Mouse (Mus musculus) lung, adult 18-20 months (tissue): ENCODE measurements around the gene Zfp105.

ENCODE experiments used
- DNase-seq, 2 experiments: peaks; one replicate each; pipeline ENCODE4 v3.0.0; 2022; ENCODE audit warnings: mixed read lengths in 2 of 2

The Zfp105 gene

GRCm38 (mm10) chr9:122922936-122923381 lies at the start of gene Zfp105:
Gene Zfp105 (plus strand): TSS chr9:122923072.
- DNase-seq = peak; percentile 52 to 65

DNA sequence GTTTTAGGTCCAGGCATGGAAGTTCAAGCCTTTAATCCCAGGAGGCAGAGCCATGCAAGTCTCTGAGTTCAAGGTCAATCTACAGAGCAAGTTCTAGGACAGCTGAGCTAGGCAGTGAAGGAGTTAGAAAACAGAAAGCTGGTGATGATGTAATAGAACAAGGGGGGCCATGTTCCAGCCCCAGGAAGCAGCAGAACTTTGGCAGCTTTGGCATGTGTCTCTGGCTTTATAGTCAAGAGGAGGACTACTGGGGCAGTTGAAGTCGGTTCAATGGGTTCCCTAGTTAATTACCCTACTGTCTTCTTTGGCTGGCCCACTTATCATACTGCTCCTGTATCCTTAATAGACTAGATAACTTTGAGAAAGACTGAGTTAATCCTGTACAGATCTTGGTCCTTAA lies 48.2 kb upstream of the Zfp105 start:
- DNase-seq = no peak

GRCm38 (mm10) chr9:122875145-122875544 lies 47.7 kb upstream of the Zfp105 start:
- no peak for DNase-seq

- DNase-seq = no peak
Measured at GRCm38 (mm10) chr9:122885385-122885784, 37.5 kb upstream of the Zfp105 start, which contains the start of gene Zkscan7. Gene Zkscan7 (plus strand): TSS chr9:122885685.

- DNase-seq = peak; percentile 67 to 80
Measured at GRCm38 (mm10) chr9:122886372-122887179, 36.3 kb upstream of the Zfp105 start.

DNA sequence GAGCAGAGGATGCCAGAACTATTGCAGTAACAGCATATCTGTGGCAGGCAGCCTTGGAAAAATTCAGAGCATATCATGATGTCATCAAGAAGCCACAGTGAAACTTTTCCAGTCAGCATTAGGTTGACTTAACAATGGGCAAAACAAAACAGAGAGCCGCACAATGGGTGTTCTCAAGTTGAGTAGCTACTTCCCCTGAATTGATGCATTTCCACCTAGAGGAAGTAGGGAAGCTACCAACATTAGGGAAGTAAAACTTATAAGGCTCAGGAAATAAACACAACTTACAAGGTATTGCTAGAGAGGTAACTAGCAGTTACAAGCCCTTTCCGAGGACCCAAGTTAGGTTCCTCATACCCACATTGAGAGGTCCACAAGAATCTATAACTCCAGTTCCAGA lies 21.8 kb upstream of the Zfp105 start:
- DNase-seq = no peak

- DNase-seq = peak; percentile 35 to 49
Measured at GRCm38 (mm10) chr9:122902717-122903535, 19.9 kb upstream of the Zfp105 start.

DNA sequence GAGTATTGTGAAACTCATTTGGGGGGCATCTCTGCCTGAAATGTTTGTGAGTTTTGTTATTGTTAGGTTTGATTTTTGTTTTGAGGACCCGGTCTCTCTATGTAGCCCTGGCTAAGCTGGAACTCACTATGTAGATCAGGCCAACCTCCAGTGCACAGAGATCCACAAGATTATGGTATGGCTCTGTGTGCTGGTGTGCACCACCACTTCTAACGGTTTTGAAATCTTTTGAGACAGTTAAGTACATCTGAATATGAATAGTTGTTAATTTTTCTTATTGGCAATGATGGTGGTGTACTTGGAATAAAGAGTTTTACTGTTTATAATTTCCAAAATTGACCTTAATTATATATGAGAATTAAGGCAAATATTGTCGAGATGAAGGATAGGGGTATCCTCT lies 436 bp upstream of the Zfp105 start:
- DNase-seq = no peak

- no peak for DNase-seq
Measured at GRCm38 (mm10) chr9:122928915-122929314, 6.0 kb downstream of the Zfp105 start.

GRCm38 (mm10) chr9:122950643-122951475 lies 28.0 kb downstream of the Zfp105 start, which contains the start of the genes 1110059G10Rik and Kif15:
Gene 1110059G10Rik (minus strand): TSS chr9:122951000.
Gene Kif15 (plus strand): TSS chr9:122951046.
- peak; percentile 88 to 89 for DNase-seq
